Mouse (Mus musculus) layer of hippocampus, adult 9-11 months (tissue): ENCODE data around the gene Prex1.
A peak's percentile ranks its signal among the peaks of the same experiment; 100 is the strongest.

Source experiments
- DNase-seq: peaks from one replicate; pipeline ENCODE4 v3.0.0; 2022

Prex1 gene

GRCm38 (mm10) chr2:166720416-166720815 is 6.8 kb upstream of the Prex1 start:
- DNase-seq: no peak

- no peak for DNase-seq
Measured at GRCm38 (mm10) chr2:166719930-166720305, 6.3 kb upstream of the Prex1 start.

GRCm38 (mm10) chr2:166719301-166719929 is 5.8 kb upstream of the Prex1 start:
- no peak for DNase-seq

- DNase-seq: no peak
Measured at GRCm38 (mm10) chr2:166716067-166716466, 2.4 kb upstream of the Prex1 start.

GRCm38 (mm10) chr2:166714427-166714699 is 731 bp upstream of the Prex1 start:
- no peak for DNase-seq

GRCm38 (mm10) chr2:166712801-166713689 is 587 bp downstream of the Prex1 start:
- DNase-seq: peak; percentile 59

GRCm38 (mm10) chr2:166712310-166712709 is 1.3 kb downstream of the Prex1 start:
- DNase-seq: no peak

- DNase-seq: no peak
Measured at GRCm38 (mm10) chr2:166711681-166712132, 1.9 kb downstream of the Prex1 start.

- no peak for DNase-seq
Measured at GRCm38 (mm10) chr2:166709883-166710282, 3.7 kb downstream of the Prex1 start.

GRCm38 (mm10) chr2:166708304-166708703 is 5.3 kb downstream of the Prex1 start:
- DNase-seq: no peak

GRCm38 (mm10) chr2:166706526-166706925 is 7.1 kb downstream of the Prex1 start:
- DNase-seq: no peak

GRCm38 (mm10) chr2:166703491-166703890 is 10.1 kb downstream of the Prex1 start:
- DNase-seq: no peak

- no peak for DNase-seq
Measured at GRCm38 (mm10) chr2:166702113-166702445, 11.6 kb downstream of the Prex1 start.

GRCm38 (mm10) chr2:166701248-166702112 is 12.2 kb downstream of the Prex1 start:
- DNase-seq: no peak

GRCm38 (mm10) chr2:166700732-166701131 is 12.9 kb downstream of the Prex1 start:
- DNase-seq: peak; percentile 61

- no peak for DNase-seq
Measured at GRCm38 (mm10) chr2:166700116-166700515, 13.5 kb downstream of the Prex1 start.

- no peak for DNase-seq
Measured at GRCm38 (mm10) chr2:166699552-166699951, 14.1 kb downstream of the Prex1 start.

- DNase-seq: no peak
Measured at GRCm38 (mm10) chr2:166694616-166695015, 19.0 kb downstream of the Prex1 start.

- DNase-seq: no peak
Measured at GRCm38 (mm10) chr2:166693394-166693793, 20.2 kb downstream of the Prex1 start.

GRCm38 (mm10) chr2:166691602-166692509 is 21.8 kb downstream of the Prex1 start:
- peak; percentile 86 for DNase-seq

GRCm38 (mm10) chr2:166686917-166687316 is 26.7 kb downstream of the Prex1 start:
- no peak for DNase-seq

- no peak for DNase-seq
Measured at GRCm38 (mm10) chr2:166685824-166686223, 27.8 kb downstream of the Prex1 start.
